ENCODE assay signal across 7 mouse cellular contexts in genomic region chr17:69349014-69349531, GRCm38 (mm10). TPM values are rescaled to one million over a fixed set of nuclear protein-coding genes. Genes with fewer than 3 reads are reported as not detected.
A peak's percentile ranks its signal among the peaks of the same experiment; 100 is the strongest.
DNase-seq lines count a peak whose midpoint lies in the region; TF ChIP-seq lines count a peak whose summit lies in the region.

No protein-coding gene starts in this region.

- TF ChIP-seq POLR2A in CH12.LX (IDR thresholded peaks at IDR 0.05; ENCODE audit: low read depth, low read length) = no peak

- no peak for TF ChIP-seq EP300 in CH12.LX (IDR thresholded peaks at IDR 0.05; ENCODE audit: low read length)

- TF ChIP-seq CTCF in CH12.LX (conservative IDR thresholded peaks at IDR 0.05 in 1 of 2, IDR thresholded peaks at IDR 0.05 in 1 of 2; ENCODE audit: low read depth in 2 of 2, low read length in 2 of 2) = peak in 1 of 2 experiments; percentile 40; a peak in 2 of 4 replicates

- no peaks in the 10 kb centered on the region for H3K4me1 ChIP-seq in CH12.LX (ENCODE audit: control insufficient read depth in 1 of 2, insufficient read depth in 2 of 2)

- in situ Hi-C loops in CH12.LX (cut with MboI; ENCODE audit: low pct_ligation_motif_present, low pct_unique_long_range_greater_than_20kb, low sequenced_read_pairs) = no loop called here

- H3K79me2 ChIP-seq in CH12.LX (replicated peaks; ENCODE audit: control insufficient read depth, extremely low read depth, insufficient read depth, poor library complexity, severe bottlenecking) = no peaks in the 10 kb centered on the region

- no peak overlapping the region for H3K4me2 ChIP-seq in CH12.LX (ENCODE audit: insufficient read depth, low read depth, poor library complexity, severe bottlenecking)

- no peaks in the 10 kb centered on the region for H3K27me3 ChIP-seq in CH12.LX (replicated peaks)

- peak; percentile 17 for TF ChIP-seq RAD21 in CH12.LX (IDR thresholded peaks at IDR 0.05; ENCODE audit: low read depth, low read length)

- dilution Hi-C loops in CH12.LX (cut with MboI; ENCODE audit: extremely low pct_ligation_motif_present, extremely low pct_unique_long_range_greater_than_20kb, low sequenced_read_pairs) = no loop called here

- H3K9me3 ChIP-seq in CH12.LX (replicated peaks; ENCODE audit: low read length) = peaks cover 5% of the 10 kb centered on the region

- H3K27ac ChIP-seq in CH12.LX (ENCODE audit: insufficient read depth, low read depth) = no peak overlapping the region

- no peaks in the 10 kb centered on the region for H3K36me3 ChIP-seq in CH12.LX (replicated peaks in 1 of 2; ENCODE audit: control insufficient read depth in 1 of 2, insufficient read depth in 1 of 2, low read length in 1 of 2)

- DNase-seq in 416B (ENCODE audit: low read depth) (peak; percentile 69), CH12.LX (ENCODE audit: extremely low read depth) (peak; percentile 24)
- DNase-seq in cerebellum, adult 9-10 months = peak; percentile 73
- DNase-seq in frontal cortex, postnatal 36 days (ENCODE audit: low spot score in 2 of 2) = peak; percentile 40 to 46
- peak; percentile 15 to 37 for DNase-seq in kidney, postnatal 4 days
- peak; percentile 2 for DNase-seq in lung, postnatal 14 days
- peak; percentile 11 for DNase-seq in right cerebral cortex, postnatal 14 days

- no peak overlapping the region for H3K4me3 ChIP-seq in CH12.LX (replicated peaks in 1 of 3; ENCODE audit: low read depth in 2 of 3, low read length in 2 of 3, poor library complexity in 1 of 3)

- no peak overlapping the region for H3K9ac ChIP-seq in CH12.LX (ENCODE audit: insufficient read depth, low read depth)

TF ChIP-seq in CH12.LX, 34 proteins besides CTCF, POLR2A, EP300 and RAD21:
- TF ChIP-seq SMC3 (IDR thresholded peaks at IDR 0.05; ENCODE audit: low read depth, low read length) (peak; percentile 25), USF1 (IDR thresholded peaks at IDR 0.05; ENCODE audit: low read depth, low read length) (no peak)

RNA-seq across cellular contexts. Expression of gene Zbtb14, which starts 33.8 kb away (rescaled TPM):
- total RNA-seq in CH12.LX (2012; rRNA removed) (6.0 and 6.9 TPM in 2 replicates), CH12.LX (2014; rRNA removed) (9.4 and 10.1 TPM in 2 replicates)
- polyA plus RNA-seq in CH12.LX (2012; ENCODE audit: insufficient read length, low read depth) = 7.1 and 8.8 TPM in 2 replicates

Comparison
In these comparisons a context has a peak if more than half of its experiments do, and no peak if none do; other contexts are left out.
1. DNase-seq: peak in every context shown above with its lines; median percentile 73 in cerebellum, adult 9-10 months; 69 in 416B; 43 in frontal cortex, postnatal 36 days; 26 in kidney, postnatal 4 days; 24 in CH12.LX; 11 in right cerebral cortex, postnatal 14 days; 2 in lung, postnatal 14 days.